Mouse (Mus musculus) telencephalon, adult 2 months (tissue): Measurements from ENCODE around the gene 1700021F05Rik.
"Not testable (repeated sequence)": the region's sequence is repeated elsewhere in the genome, so short reads cannot be mapped to it uniquely, and the experiment has no call there.

Experiments
- DNase-seq: peaks from one replicate; pipeline ENCODE4 v3.0.0-alpha.2; 2011; ENCODE audit warnings: low read depth, low spot score

Gene 1700021F05Rik

GRCm38 (mm10) chr10:43538831-43539230 is 2.0 kb downstream of the 1700021F05Rik start:
- no peak for DNase-seq

GRCm38 (mm10) chr10:43537652-43538051 is 3.1 kb downstream of the 1700021F05Rik start:
- DNase-seq, result no peak

- no peak for DNase-seq
Measured at GRCm38 (mm10) chr10:43534382-43534781, 6.4 kb downstream of the 1700021F05Rik start.

GRCm38 (mm10) chr10:43527283-43528269 is 13.2 kb downstream of the 1700021F05Rik start:
- no peak for DNase-seq

GRCm38 (mm10) chr10:43523931-43524330 is 16.9 kb downstream of the 1700021F05Rik start, which contains the start of gene Gm9803:
Gene Gm9803, plus strand, starts transcription at chr10:43524084.
- DNase-seq, result not testable (repeated sequence)

- DNase-seq, result no peak
Measured at GRCm38 (mm10) chr10:43519977-43520376, 20.8 kb downstream of the 1700021F05Rik start.

DNA sequence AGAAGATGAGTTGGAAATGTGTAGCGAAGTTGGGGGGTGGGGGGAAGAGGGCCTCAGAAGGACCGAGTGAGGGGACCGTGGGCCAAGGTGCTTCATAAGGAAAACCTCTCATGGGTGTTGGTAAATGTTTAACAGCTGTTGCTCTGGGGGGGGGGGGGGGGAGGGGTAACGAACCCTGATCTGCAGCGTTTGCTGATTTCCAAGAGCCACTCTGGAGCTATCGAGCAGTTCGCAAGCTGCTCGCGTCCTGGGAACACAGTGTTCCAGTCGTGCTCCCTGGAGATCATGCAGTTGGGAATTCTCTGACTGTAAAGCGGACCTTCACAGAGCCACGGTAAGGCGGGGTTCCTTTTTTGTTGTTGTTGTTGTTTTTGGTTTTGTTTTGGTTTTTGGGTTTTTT is 22.4 kb downstream of the 1700021F05Rik start:
- DNase-seq, result no peak

GRCm38 (mm10) chr10:43517836-43518235 is 23.0 kb downstream of the 1700021F05Rik start:
- DNase-seq, result no peak

GRCm38 (mm10) chr10:43516992-43517660 is 23.7 kb downstream of the 1700021F05Rik start:
- DNase-seq, result no peak

- DNase-seq, result no peak
Measured at GRCm38 (mm10) chr10:43512976-43513375, 27.8 kb downstream of the 1700021F05Rik start.

DNA sequence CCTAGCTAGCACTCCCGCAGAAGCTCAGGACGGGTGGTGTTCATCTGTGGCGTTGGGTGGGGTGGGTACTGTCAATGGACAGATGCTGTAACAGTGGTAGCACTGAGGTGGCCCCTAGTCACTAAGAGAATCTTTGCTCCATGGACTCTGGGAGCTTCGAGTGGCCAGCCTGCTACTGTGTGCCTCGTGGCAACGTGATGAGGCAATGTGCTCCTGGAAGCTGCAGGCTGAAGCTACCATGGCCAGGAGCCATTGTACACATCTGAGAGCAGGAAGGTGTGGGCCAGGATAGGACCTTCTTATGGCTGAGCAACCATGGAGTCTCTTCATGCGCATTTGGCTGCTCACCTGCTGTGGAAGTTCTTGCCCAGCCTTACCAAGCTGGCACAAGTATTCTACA is 31.6 kb downstream of the 1700021F05Rik start:
- DNase-seq, result no peak

GRCm38 (mm10) chr10:43507051-43507450 is 33.7 kb downstream of the 1700021F05Rik start:
- DNase-seq, result no peak

- DNase-seq, result no peak
Measured at GRCm38 (mm10) chr10:43504291-43504690, 36.5 kb downstream of the 1700021F05Rik start.

DNA sequence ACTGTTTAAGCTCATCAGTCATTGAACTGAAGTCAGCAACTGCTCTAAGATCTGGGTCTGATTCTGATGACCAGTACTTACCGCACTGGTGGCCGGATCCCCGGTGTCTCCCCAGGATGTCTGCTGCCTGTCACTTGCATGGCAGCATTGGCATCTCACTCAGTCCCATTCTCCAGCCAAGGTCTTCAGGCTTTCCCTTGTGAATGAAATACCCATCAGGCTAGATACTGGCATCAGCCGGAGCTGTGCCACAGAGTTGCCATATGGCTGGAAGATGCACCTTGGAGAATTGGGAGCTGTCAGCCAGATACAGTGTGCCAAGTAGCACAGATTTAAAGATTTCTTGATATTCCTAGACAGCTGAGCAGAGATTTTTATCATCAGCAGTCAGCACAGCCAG is 38.2 kb downstream of the 1700021F05Rik start:
- no peak for DNase-seq

DNA sequence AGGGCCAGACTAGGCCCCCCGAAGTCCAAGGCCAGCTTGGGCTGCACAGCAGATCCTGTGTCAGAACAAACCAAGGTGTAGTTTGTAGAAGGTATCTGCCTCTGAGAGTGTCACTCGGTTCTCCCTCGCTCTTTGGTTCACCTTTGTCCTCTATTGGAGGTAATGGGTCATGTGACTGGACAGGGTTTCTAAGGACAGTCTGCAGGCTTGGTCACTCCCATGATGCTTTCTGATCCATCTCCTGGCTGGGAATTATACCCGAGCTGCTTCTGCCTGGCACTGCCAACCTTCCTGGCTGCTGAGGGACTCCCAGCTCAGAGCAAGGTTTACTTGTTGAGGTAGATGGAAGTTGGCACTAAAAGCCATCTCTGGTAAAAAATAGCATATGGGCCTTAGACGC is 49.9 kb downstream of the 1700021F05Rik start:
- no peak for DNase-seq

- DNase-seq, result no peak
Measured at GRCm38 (mm10) chr10:43490034-43490433, 50.8 kb downstream of the 1700021F05Rik start.

- DNase-seq, result no peak
Measured at GRCm38 (mm10) chr10:43489550-43489949, 51.2 kb downstream of the 1700021F05Rik start.

GRCm38 (mm10) chr10:43489139-43489538 is 51.7 kb downstream of the 1700021F05Rik start:
- no peak for DNase-seq

- DNase-seq, result no peak
Measured at GRCm38 (mm10) chr10:43488258-43488657, 52.5 kb downstream of the 1700021F05Rik start.

DNA sequence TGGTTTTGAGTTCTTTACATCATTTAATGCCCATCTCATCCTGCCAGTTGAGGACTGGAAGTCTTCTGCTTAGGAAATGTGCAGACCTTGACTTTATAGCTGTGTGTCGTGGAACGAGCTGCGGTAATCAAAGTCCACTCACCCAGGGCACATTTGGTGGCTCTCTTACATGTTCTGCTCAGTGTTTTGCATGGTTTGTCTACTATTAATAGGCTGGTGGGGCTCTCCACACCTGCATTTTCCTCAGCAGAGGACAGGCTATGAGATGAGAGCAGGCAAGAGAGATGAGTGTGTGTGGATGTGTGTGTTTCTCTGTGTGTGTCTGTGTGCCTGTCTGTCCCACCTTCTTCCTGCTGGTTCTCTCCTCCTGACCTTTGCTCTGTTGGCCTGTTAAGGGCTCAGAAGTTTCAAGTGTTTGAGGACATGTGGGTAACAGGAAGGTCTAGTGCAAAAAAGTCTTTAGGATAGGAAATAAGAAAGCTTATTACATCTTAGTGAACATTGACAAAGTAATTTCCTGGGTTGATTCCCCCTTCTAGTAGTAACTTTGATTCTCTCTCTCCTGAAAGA is 53.3 kb downstream of the 1700021F05Rik start:
- DNase-seq, result no peak

DNA sequence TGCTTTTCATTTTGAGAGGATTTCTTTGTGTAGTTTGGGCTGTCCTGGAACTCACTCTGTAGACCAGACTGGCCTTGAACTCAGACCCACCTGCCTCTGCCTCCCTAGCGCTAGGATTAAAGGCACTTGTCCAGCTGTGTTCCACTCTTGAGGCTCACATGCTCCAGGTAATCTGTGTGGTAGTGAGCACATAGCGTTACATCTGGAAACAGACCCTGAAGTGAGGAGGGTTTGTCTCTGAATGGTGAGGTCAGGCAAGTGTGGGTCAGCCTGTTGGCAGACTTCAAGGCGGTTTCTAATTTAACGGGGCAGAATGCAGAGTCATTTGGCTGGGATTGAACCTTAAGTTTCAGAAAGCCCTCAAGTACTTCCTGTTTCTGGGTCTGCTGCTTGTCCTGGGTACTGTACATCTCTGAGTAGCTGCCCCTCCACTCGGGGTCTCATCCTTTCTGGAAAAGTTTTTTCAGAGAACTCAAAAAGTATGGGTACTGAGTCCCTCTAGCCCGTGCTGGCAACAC is 55.0 kb downstream of the 1700021F05Rik start:
- no peak for DNase-seq

GRCm38 (mm10) chr10:43483426-43483995 is 57.3 kb downstream of the 1700021F05Rik start:
- no peak for DNase-seq
